9 mouse cellular contexts compared by ENCODE assay signal in the genomic region with DNA sequence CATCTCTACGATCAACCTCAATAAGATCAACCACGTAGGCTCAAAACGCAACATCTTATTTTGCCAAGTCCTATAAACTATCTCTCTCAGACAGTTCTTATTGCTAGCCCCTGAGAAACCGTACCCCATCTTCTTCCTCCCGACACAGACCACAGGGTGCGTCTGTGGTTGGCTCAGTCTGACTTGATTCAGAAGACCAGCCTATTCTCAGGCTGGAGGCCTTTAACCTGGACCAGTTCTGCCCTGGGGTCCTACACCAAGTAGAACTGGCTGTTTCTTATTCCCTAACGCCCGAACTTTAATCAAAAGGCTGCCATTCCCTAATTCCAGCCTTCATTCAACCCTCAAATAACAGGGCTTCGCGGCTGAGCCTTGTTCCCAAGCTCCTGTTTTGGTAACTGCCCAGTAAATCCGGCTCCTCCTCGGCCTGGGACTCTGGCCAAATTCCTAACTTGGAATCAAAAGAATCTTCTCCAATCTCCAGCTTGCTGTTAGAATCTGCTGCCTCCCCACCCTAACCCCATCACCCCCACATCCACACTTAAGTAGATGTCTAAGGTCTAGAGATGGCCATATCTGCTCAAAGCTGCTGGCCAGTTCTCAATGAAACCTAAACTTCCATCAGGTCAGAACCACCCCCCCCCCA.
DNase-seq lines count a peak whose midpoint lies in the region; ATAC-seq lines count a peak whose summit lies in the region.
"Had no signal": no experiment of that assay in that cellular context is flagged by ENCODE, and none has a peak within 500 bp of the region (broad histone marks: within the 10 kb centered on the region; RNA-seq: fewer than 3 reads in every experiment).

No protein-coding gene starts in this region.

- H3K9me3 ChIP-seq in forebrain, embryonic 12.5 days, result no peaks in the 10 kb centered on the region
- no peaks in the 10 kb centered on the region for H3K9me3 ChIP-seq in midbrain, embryonic 15.5 days
- H3K9me3 ChIP-seq: limb, embryonic 13.5 days had no signal

- peak overlapping the region; percentile 65 for H3K27ac ChIP-seq in forebrain, embryonic 12.5 days
- no peak overlapping the region for H3K27ac ChIP-seq in midbrain, embryonic 15.5 days
- H3K27ac ChIP-seq: limb, embryonic 13.5 days had no signal

- H3K9ac ChIP-seq in forebrain, embryonic 12.5 days, result no peak overlapping the region
- no peak overlapping the region for H3K9ac ChIP-seq in midbrain, embryonic 15.5 days
- H3K9ac ChIP-seq: limb, embryonic 13.5 days had no signal

- H3K4me3 ChIP-seq in forebrain, embryonic 12.5 days (replicated peaks), result no peak overlapping the region
- no peak overlapping the region for H3K4me3 ChIP-seq in midbrain, embryonic 15.5 days
- H3K4me3 ChIP-seq: limb, embryonic 13.5 days; myocyte had no signal

- intact Hi-C loops in left cerebral cortex, postnatal 10 days (cut with DNase I), result loop anchor here (10.0 kb wide), 1 partner anchor 150 kb away; no protein-coding TSS in a partner anchor
- intact Hi-C loops in gastrocnemius, postnatal 36 days (cut with DNase I), result no loop called here

- no peak overlapping the region for H3K4me2 ChIP-seq in forebrain, embryonic 12.5 days
- no peak overlapping the region for H3K4me2 ChIP-seq in midbrain, embryonic 15.5 days
- H3K4me2 ChIP-seq: limb, embryonic 13.5 days had no signal

- H3K4me1 ChIP-seq in forebrain, embryonic 12.5 days, result peaks cover 28% of the 10 kb centered on the region
- no peaks in the 10 kb centered on the region for H3K4me1 ChIP-seq in midbrain, embryonic 15.5 days

- H3K27me3 ChIP-seq in forebrain, embryonic 12.5 days, result peaks cover 4% of the 10 kb centered on the region
- H3K27me3 ChIP-seq in midbrain, embryonic 15.5 days (replicated peaks), result no peaks in the 10 kb centered on the region

- H3K36me3 ChIP-seq in forebrain, embryonic 12.5 days (replicated peaks), result no peaks in the 10 kb centered on the region
- H3K36me3 ChIP-seq in midbrain, embryonic 15.5 days (replicated peaks), result no peaks in the 10 kb centered on the region
- H3K36me3 ChIP-seq: limb, embryonic 13.5 days had no signal

- DNase-seq in left cerebral cortex, postnatal 10 days (ENCODE audit: extremely low spot score in 1 of 2, low spot score in 2 of 2), result peak; percentile 46 to 70
- no peak for DNase-seq in left cerebral cortex, adult 11 months (ENCODE audit: low spot score)
- DNase-seq in gastrocnemius, postnatal 36 days, result peak; percentile 13 to 25
- peak; percentile 88 for DNase-seq in lung, postnatal 10 days

- ATAC-seq in forebrain, embryonic 12.5 days (ENCODE audit: low FRiP score), result peak; percentile 11; the same call in 1 of the 2 replicates
- ATAC-seq in megakaryocyte-erythroid progenitor cell, adult 5-6 weeks (replicated peaks; ENCODE audit: low FRiP score, low TSS enrichment, poor library complexity, severe bottlenecking), result no peak
- no peak for ATAC-seq in midbrain, embryonic 15.5 days (replicated peaks)

- WGBS in forebrain, embryonic 12.5 days, result 64% methylated on average over 12 of the region's 12 CpGs
- 68% methylated on average over 12 of the region's 12 CpGs for WGBS in midbrain, embryonic 15.5 days
